Mouse (Mus musculus): ENCODE measurements around the gene Trmt1.

GRCm38 (mm10) chr8:84704867-84705831, 19.0 kb downstream of the Trmt1 start:
- no peak for TF ChIP-seq CTCF (IDR thresholded peaks at IDR 0.05; ENCODE audit: low read depth, low read length)
- no peak for TF ChIP-seq POLR2A (IDR thresholded peaks at IDR 0.05; ENCODE audit: extremely low read depth, insufficient read depth, low read length)
